Mouse (Mus musculus): ENCODE data around the gene Cbln3. TPM values are rescaled to one million over a fixed set of nuclear protein-coding genes. Genes with fewer than 3 reads are reported as not detected.

The Cbln3 gene
- total and polyA plus RNA-seq, 2 experiments from 2014 or later = 0.68 to 0.73 TPM

GRCm38 (mm10) chr14:55872551-55872950 lies 11.6 kb downstream of the Cbln3 start:
- H3K9ac ChIP-seq (replicated peaks; ENCODE audit: low read depth, low read length) = no peak overlapping the region
- no peaks in the 10 kb centered on the region; the same call in 1 of the 2 replicates for H3K4me1 ChIP-seq (ENCODE audit: control insufficient read depth, insufficient read depth)
- ATAC-seq (ENCODE audit: insufficient read depth, low read depth) (no peak), DNase-seq (ENCODE audit: low spot score) (no peak)
- H3K27me3 ChIP-seq (ENCODE audit: control insufficient read depth, insufficient read depth, low read length) = no peaks in the 10 kb centered on the region
- H3K4me2 ChIP-seq (ENCODE audit: low read depth, low read length) = no peak overlapping the region
- peaks cover 51% of the 10 kb centered on the region for H3K36me3 ChIP-seq (replicated peaks; ENCODE audit: control insufficient read depth, insufficient read depth, low read length)
- no peak overlapping the region for H3K4me3 ChIP-seq (ENCODE audit: low read depth, low read length)
- 88% methylated on average over 17 of the region's 17 CpGs for WGBS
- no peaks in the 10 kb centered on the region for H3K9me3 ChIP-seq (replicated peaks; ENCODE audit: control insufficient read depth, low read length)
- H3K27ac ChIP-seq (ENCODE audit: low read depth) = no peak overlapping the region
- no peak for TF ChIP-seq EP300 (IDR thresholded peaks at IDR 0.05; ENCODE audit: low read depth)
- no peak for TF ChIP-seq CTCF (IDR thresholded peaks at IDR 0.05; ENCODE audit: low read depth)

GRCm38 (mm10) chr14:55872039-55872438 lies 12.2 kb downstream of the Cbln3 start:
- Histone ChIP-seq H3K9me3 (replicated peaks; ENCODE audit: control insufficient read depth, low read length) (no peaks in the 10 kb centered on the region), H3K27me3 (ENCODE audit: control insufficient read depth, insufficient read depth, low read length) (no peaks in the 10 kb centered on the region), H3K36me3 (replicated peaks; ENCODE audit: control insufficient read depth, insufficient read depth, low read length) (peaks cover 52% of the 10 kb centered on the region), H3K9ac (replicated peaks; ENCODE audit: low read depth, low read length) (no peak overlapping the region), H3K4me3 (ENCODE audit: low read depth, low read length) (no peak overlapping the region), H3K27ac (ENCODE audit: low read depth) (no peak overlapping the region), H3K4me2 (ENCODE audit: low read depth, low read length) (no peak overlapping the region), H3K4me1 (ENCODE audit: control insufficient read depth, insufficient read depth) (no peaks in the 10 kb centered on the region; the same call in 1 of the 2 replicates)
- no peak for TF ChIP-seq EP300 (IDR thresholded peaks at IDR 0.05; ENCODE audit: low read depth)
- no peak for TF ChIP-seq CTCF (IDR thresholded peaks at IDR 0.05; ENCODE audit: low read depth)
- 88% methylated on average over 12 of the region's 12 CpGs for WGBS
- DNase-seq (ENCODE audit: low spot score) = no peak
- no peak for ATAC-seq (ENCODE audit: insufficient read depth, low read depth)

GRCm38 (mm10) chr14:55869538-55869937 lies 14.7 kb downstream of the Cbln3 start:
- WGBS = 95% methylated on average over 6 of the region's 6 CpGs
- Histone ChIP-seq H3K9ac (replicated peaks; ENCODE audit: low read depth, low read length) (no peak overlapping the region), H3K36me3 (replicated peaks; ENCODE audit: control insufficient read depth, insufficient read depth, low read length) (peaks cover 75% of the 10 kb centered on the region), H3K4me3 (ENCODE audit: low read depth, low read length) (no peak overlapping the region), H3K27ac (ENCODE audit: low read depth) (no peak overlapping the region), H3K4me1 (ENCODE audit: control insufficient read depth, insufficient read depth) (no peaks in the 10 kb centered on the region; the same call in 1 of the 2 replicates), H3K27me3 (ENCODE audit: control insufficient read depth, insufficient read depth, low read length) (no peaks in the 10 kb centered on the region), H3K9me3 (replicated peaks; ENCODE audit: control insufficient read depth, low read length) (no peaks in the 10 kb centered on the region), H3K4me2 (ENCODE audit: low read depth, low read length) (no peak overlapping the region)
- DNase-seq (ENCODE audit: low spot score) (no peak), ATAC-seq (ENCODE audit: insufficient read depth, low read depth) (no peak)
- TF ChIP-seq EP300 (IDR thresholded peaks at IDR 0.05; ENCODE audit: low read depth) (no peak), CTCF (IDR thresholded peaks at IDR 0.05; ENCODE audit: low read depth) (no peak)

GRCm38 (mm10) chr14:55868230-55869026 lies 15.8 kb downstream of the Cbln3 start:
- DNase-seq (ENCODE audit: low spot score) (no peak), ATAC-seq (ENCODE audit: insufficient read depth, low read depth) (no peak)
- Histone ChIP-seq H3K27ac (ENCODE audit: low read depth) (no peak overlapping the region), H3K4me2 (ENCODE audit: low read depth, low read length) (no peak overlapping the region), H3K4me1 (ENCODE audit: control insufficient read depth, insufficient read depth) (no peaks in the 10 kb centered on the region; the same call in 1 of the 2 replicates), H3K9ac (replicated peaks; ENCODE audit: low read depth, low read length) (no peak overlapping the region), H3K36me3 (replicated peaks; ENCODE audit: control insufficient read depth, insufficient read depth, low read length) (peaks cover 81% of the 10 kb centered on the region), H3K9me3 (replicated peaks; ENCODE audit: control insufficient read depth, low read length) (no peaks in the 10 kb centered on the region), H3K4me3 (ENCODE audit: low read depth, low read length) (no peak overlapping the region), H3K27me3 (ENCODE audit: control insufficient read depth, insufficient read depth, low read length) (no peaks in the 10 kb centered on the region)
- WGBS = 77% methylated on average over 14 of the region's 14 CpGs
- TF ChIP-seq EP300 (IDR thresholded peaks at IDR 0.05; ENCODE audit: low read depth) = no peak
- TF ChIP-seq CTCF (IDR thresholded peaks at IDR 0.05; ENCODE audit: low read depth) = no peak

GRCm38 (mm10) chr14:55866962-55867361 lies 17.2 kb downstream of the Cbln3 start:
- WGBS = 31% methylated on average over 4 of the region's 4 CpGs
- Histone ChIP-seq H3K4me3 (ENCODE audit: low read depth, low read length) (no peak overlapping the region), H3K27ac (ENCODE audit: low read depth) (no peak overlapping the region), H3K27me3 (ENCODE audit: control insufficient read depth, insufficient read depth, low read length) (no peaks in the 10 kb centered on the region), H3K4me2 (ENCODE audit: low read depth, low read length) (no peak overlapping the region), H3K4me1 (ENCODE audit: control insufficient read depth, insufficient read depth) (peaks cover 2% of the 10 kb centered on the region; the same call in 1 of the 2 replicates), H3K36me3 (replicated peaks; ENCODE audit: control insufficient read depth, insufficient read depth, low read length) (peaks cover 77% of the 10 kb centered on the region), H3K9ac (replicated peaks; ENCODE audit: low read depth, low read length) (no peak overlapping the region), H3K9me3 (replicated peaks; ENCODE audit: control insufficient read depth, low read length) (no peaks in the 10 kb centered on the region)
- peak; percentile 87 for TF ChIP-seq CTCF (IDR thresholded peaks at IDR 0.05; ENCODE audit: low read depth)
- TF ChIP-seq EP300 (IDR thresholded peaks at IDR 0.05; ENCODE audit: low read depth) = no peak
- peak; percentile 50 for DNase-seq (ENCODE audit: low spot score)
- no peak for ATAC-seq (ENCODE audit: insufficient read depth, low read depth)
